14 mouse cellular contexts compared by ENCODE assay signal in the genomic region with DNA sequence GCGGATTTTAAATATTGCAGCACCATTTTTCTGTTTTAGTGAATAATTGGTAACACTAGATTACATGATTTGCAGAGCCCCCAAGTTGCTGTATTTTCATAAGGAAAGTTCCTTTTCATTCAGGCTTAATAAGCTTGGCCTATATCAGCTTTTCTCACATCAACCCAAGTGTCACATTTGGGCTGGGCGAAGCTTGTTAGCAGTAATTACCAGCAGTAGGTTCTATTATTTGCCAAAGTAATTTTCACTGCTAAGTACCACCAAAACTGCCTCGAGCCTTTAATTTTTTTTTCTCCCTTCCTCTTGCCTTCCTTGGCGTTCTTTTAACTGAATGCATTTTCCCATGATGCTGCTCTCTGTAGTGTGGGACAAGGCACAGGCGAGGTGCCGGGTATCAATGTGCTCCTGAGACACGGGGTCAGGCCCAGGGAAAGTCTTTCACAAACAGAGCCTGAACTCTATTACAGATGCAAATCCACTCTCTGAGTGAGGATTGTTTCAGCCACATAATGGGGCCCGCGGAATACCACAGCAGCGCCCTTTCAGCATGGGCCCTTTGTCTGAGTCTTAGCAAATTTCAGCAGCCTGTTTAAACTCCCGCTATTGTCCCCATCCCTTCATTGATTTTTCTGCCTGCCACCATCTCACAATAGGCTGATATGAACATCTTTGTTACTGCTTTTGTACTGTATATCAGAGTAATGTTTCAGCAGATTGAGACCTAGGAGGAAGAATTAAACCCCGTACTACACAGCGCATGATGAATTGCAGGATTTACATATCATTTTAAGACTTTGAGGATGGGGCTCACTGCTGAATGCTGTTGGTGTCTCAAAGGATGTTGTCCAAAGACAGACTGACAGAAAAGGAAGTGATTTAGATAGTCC.
A peak's percentile ranks its signal among the peaks of the same experiment; 100 is the strongest.
DNase-seq lines count a peak whose midpoint lies in the region; ATAC-seq lines count a peak whose summit lies in the region.
"Had no signal": no experiment of that assay in that cellular context is flagged by ENCODE, and none has a peak within 500 bp of the region (broad histone marks: within the 10 kb centered on the region; RNA-seq: fewer than 3 reads in every experiment).

No protein-coding gene starts in this region.

- no peaks in the 10 kb centered on the region for H3K27me3 ChIP-seq in forebrain, embryonic 11.5 days (ENCODE audit: control insufficient read depth, insufficient read depth, low read length)
- peaks cover 79% of the 10 kb centered on the region for H3K27me3 ChIP-seq in midbrain, embryonic 10.5 days (ENCODE audit: low read depth, poor library complexity, severe bottlenecking)
- H3K27me3 ChIP-seq in limb, embryonic 10.5 days (ENCODE audit: low read depth, poor library complexity, severe bottlenecking), result no peaks in the 10 kb centered on the region
- H3K27me3 ChIP-seq: CH12.LX; lung, embryonic 15.5 days had no signal

- peak; percentile 9 for DNase-seq in right cerebral cortex, adult 18-20 months
- no peak for DNase-seq in right cerebral cortex, postnatal 25 days
- peak; percentile 88 for DNase-seq in forebrain, embryonic 11.5 days (ENCODE audit: low spot score)
- DNase-seq in midbrain, embryonic 10.5 days (ENCODE audit: low spot score), result peak; percentile 87
- DNase-seq in telencephalon, adult 2 months (ENCODE audit: low read depth, low spot score), result peak; percentile 3
- DNase-seq in limb, embryonic 10.5 days (ENCODE audit: low spot score), result no peak
- no peak for DNase-seq in spleen, postnatal 4 days (ENCODE audit: low spot score in 2 of 2)
- DNase-seq: adrenal gland, postnatal 10 days; kidney, adult 2 months had no signal

- ATAC-seq in forebrain, embryonic 11.5 days (replicated peaks; ENCODE audit: low FRiP score), result peak; percentile 98
- ATAC-seq in megakaryocyte-erythroid progenitor cell, adult 5-6 weeks (replicated peaks; ENCODE audit: low FRiP score, low TSS enrichment, poor library complexity, severe bottlenecking), result no peak

- WGBS in forebrain, embryonic 11.5 days, result 8% methylated on average over 13 of the region's 13 CpGs
- WGBS in midbrain, embryonic 10.5 days, result 12% methylated on average over 13 of the region's 13 CpGs
- WGBS in limb, embryonic 10.5 days, result 49% methylated on average over 13 of the region's 13 CpGs

- H3K4me1 ChIP-seq in forebrain, embryonic 11.5 days (replicated peaks; ENCODE audit: control insufficient read depth, insufficient read depth, low read length), result no peaks in the 10 kb centered on the region
- H3K4me1 ChIP-seq in midbrain, embryonic 10.5 days, result peaks cover 29% of the 10 kb centered on the region
- H3K4me1 ChIP-seq in limb, embryonic 10.5 days, result no peaks in the 10 kb centered on the region
- H3K4me1 ChIP-seq: heart, embryonic 10.5 days; lung, embryonic 15.5 days had no signal

- 0 out of 2 replicates have a peak overlapping the region, but pooled peaks have one; percentile 5 for H3K4me2 ChIP-seq in forebrain, embryonic 11.5 days (ENCODE audit: low read depth, low read length, severe bottlenecking)
- H3K4me2 ChIP-seq: lung, embryonic 15.5 days had no signal

- no peak overlapping the region for H3K9ac ChIP-seq in forebrain, embryonic 11.5 days (ENCODE audit: low read length)
- H3K9ac ChIP-seq: lung, embryonic 15.5 days had no signal

- H3K4me3 ChIP-seq in forebrain, embryonic 11.5 days (ENCODE audit: low read depth, low read length), result no peak overlapping the region
- no peak overlapping the region for H3K4me3 ChIP-seq in midbrain, embryonic 10.5 days
- no peak overlapping the region for H3K4me3 ChIP-seq in limb, embryonic 10.5 days
- H3K4me3 ChIP-seq: heart, embryonic 10.5 days; left cerebral cortex, adult 2 months; lung, embryonic 15.5 days had no signal

- no peaks in the 10 kb centered on the region for H3K36me3 ChIP-seq in forebrain, embryonic 11.5 days (ENCODE audit: control insufficient read depth, insufficient read depth, low read length)
- no peaks in the 10 kb centered on the region for H3K36me3 ChIP-seq in midbrain, embryonic 10.5 days
- no peaks in the 10 kb centered on the region for H3K36me3 ChIP-seq in limb, embryonic 10.5 days
- H3K36me3 ChIP-seq: heart, embryonic 10.5 days; lung, embryonic 15.5 days had no signal

- H3K9me3 ChIP-seq in forebrain, embryonic 11.5 days (ENCODE audit: control insufficient read depth, low read length), result no peaks in the 10 kb centered on the region
- H3K9me3 ChIP-seq in midbrain, embryonic 10.5 days (replicated peaks), result no peaks in the 10 kb centered on the region
- no peaks in the 10 kb centered on the region for H3K9me3 ChIP-seq in limb, embryonic 10.5 days (replicated peaks)
- H3K9me3 ChIP-seq: heart, embryonic 10.5 days; lung, embryonic 15.5 days had no signal

- peak overlapping the region; percentile 78 for H3K27ac ChIP-seq in forebrain, embryonic 11.5 days (ENCODE audit: low read depth, low read length)
- H3K27ac ChIP-seq in midbrain, embryonic 10.5 days (replicated peaks), result peak overlapping the region; percentile 57
- no peak overlapping the region for H3K27ac ChIP-seq in limb, embryonic 10.5 days
- H3K27ac ChIP-seq: heart, embryonic 10.5 days; left cerebral cortex, adult 2 months; lung, embryonic 15.5 days had no signal

Comparison
In these comparisons a context has a peak if more than half of its experiments do, and no peak if none do; other contexts are left out.
1. DNase-seq: peak in right cerebral cortex, adult 18-20 months (single experiment), forebrain, embryonic 11.5 days (single experiment), midbrain, embryonic 10.5 days (single experiment) and telencephalon, adult 2 months (single experiment); none in right cerebral cortex, postnatal 25 days (single experiment), limb, embryonic 10.5 days (single experiment) and spleen, postnatal 4 days (0 of 2).